Mouse (Mus musculus): ENCODE results near the gene Tmem30c. TPM values are rescaled to one million over a fixed set of nuclear protein-coding genes. Genes with fewer than 3 reads are reported as not detected.
"Not testable (repeated sequence)": the region's sequence is repeated elsewhere in the genome, so short reads cannot be mapped to it uniquely, and the experiment has no call there.

The Tmem30c gene
- polyA plus RNA-seq, 1 experiment from 2014 or later: 0.06 TPM

- Histone ChIP-seq H3K36me3 (no peaks in the 10 kb centered on the region), H3K4me2 (no peak overlapping the region), H3K9ac (no peak overlapping the region), H3K4me1 (0 out of 2 replicates have a peak, but pooled peaks cover 2% of the 10 kb centered on the region), H3K27ac (no peak overlapping the region), H3K9me3 (no peaks in the 10 kb centered on the region), H3K4me3 (replicated peaks) (no peak overlapping the region), H3K27me3 (replicated peaks) (no peaks in the 10 kb centered on the region)
- no peak for ATAC-seq (ENCODE audit: insufficient read depth, low FRiP score, low read depth)
- 87% methylated on average over 4 of the region's 4 CpGs for WGBS
These were observed 45.2 kb downstream of the Tmem30c start for GRCm38 (mm10) chr16:57247464-57247863.

GRCm38 (mm10) chr16:57246596-57246995 is 46.1 kb downstream of the Tmem30c start:
- no peak overlapping the region for H3K27ac ChIP-seq
- H3K4me3 ChIP-seq (replicated peaks): no peak overlapping the region
- ATAC-seq (ENCODE audit: insufficient read depth, low FRiP score, low read depth): no peak
- WGBS: 79% methylated on average over 3 of the region's 3 CpGs
- H3K4me1 ChIP-seq: no peaks in the 10 kb centered on the region
- no peak overlapping the region for H3K4me2 ChIP-seq
- no peak overlapping the region for H3K9ac ChIP-seq
- H3K36me3 ChIP-seq: no peaks in the 10 kb centered on the region
- H3K9me3 ChIP-seq: no peaks in the 10 kb centered on the region
- H3K27me3 ChIP-seq (replicated peaks): no peaks in the 10 kb centered on the region

- no peak overlapping the region for H3K4me3 ChIP-seq (replicated peaks)
- H3K36me3 ChIP-seq: no peaks in the 10 kb centered on the region
- no peak overlapping the region for H3K9ac ChIP-seq
- peak overlapping the region; percentile 15; the same call in 1 of the 2 replicates for H3K4me2 ChIP-seq
- 9% methylated on average over 6 of the region's 6 CpGs for WGBS
- no peak overlapping the region for H3K27ac ChIP-seq
- H3K4me1 ChIP-seq: no peaks in the 10 kb centered on the region
- H3K9me3 ChIP-seq: no peaks in the 10 kb centered on the region
- ATAC-seq (ENCODE audit: insufficient read depth, low FRiP score, low read depth): peak; percentile 60; the same call in 1 of the 2 replicates
- H3K27me3 ChIP-seq (replicated peaks): no peaks in the 10 kb centered on the region
These were observed 48.8 kb downstream of the Tmem30c start for GRCm38 (mm10) chr16:57243858-57244248.

- no peak overlapping the region for H3K27ac ChIP-seq
- no peak; the same call in 1 of the 2 replicates for ATAC-seq (ENCODE audit: insufficient read depth, low FRiP score, low read depth)
- H3K4me3 ChIP-seq (replicated peaks): no peak overlapping the region
- no peaks in the 10 kb centered on the region for H3K27me3 ChIP-seq (replicated peaks)
- no peak overlapping the region for H3K9ac ChIP-seq
- H3K36me3 ChIP-seq: no peaks in the 10 kb centered on the region
- 43% methylated on average over 10 of the region's 10 CpGs for WGBS
- no peaks in the 10 kb centered on the region for H3K4me1 ChIP-seq
- no peaks in the 10 kb centered on the region for H3K9me3 ChIP-seq
- H3K4me2 ChIP-seq: peak overlapping the region; percentile 15; the same call in 1 of the 2 replicates
These were observed 49.3 kb downstream of the Tmem30c start for GRCm38 (mm10) chr16:57243205-57243857.

- Histone ChIP-seq H3K36me3 (no peaks in the 10 kb centered on the region), H3K4me1 (no peaks in the 10 kb centered on the region), H3K9ac (no peak overlapping the region), H3K27me3 (replicated peaks) (no peaks in the 10 kb centered on the region), H3K9me3 (no peaks in the 10 kb centered on the region), H3K4me2 (no peak overlapping the region), H3K27ac (no peak overlapping the region), H3K4me3 (replicated peaks) (no peak overlapping the region)
- no peak for ATAC-seq (ENCODE audit: insufficient read depth, low FRiP score, low read depth)
- WGBS: 83% methylated on average over 5 of the region's 5 CpGs
These were observed 49.8 kb downstream of the Tmem30c start for GRCm38 (mm10) chr16:57242857-57243204.

- no peak for ATAC-seq (ENCODE audit: insufficient read depth, low FRiP score, low read depth)
- 46% methylated on average over 7 of the region's 7 CpGs for WGBS
These were observed 56.7 kb downstream of the Tmem30c start for GRCm38 (mm10) chr16:57235871-57236510.

GRCm38 (mm10) chr16:57231937-57232310 is 60.7 kb downstream of the Tmem30c start:
- H3K27ac ChIP-seq; ATAC-seq (ENCODE audit: insufficient read depth, low FRiP score, low read depth); H3K4me1 ChIP-seq; H3K36me3 ChIP-seq; H3K9ac ChIP-seq; H3K27me3 ChIP-seq (replicated peaks); H3K9me3 ChIP-seq: not testable (repeated sequence)
- Histone ChIP-seq H3K4me3 (replicated peaks) (peak overlapping the region; percentile 99; the same call in 1 of the 2 replicates), H3K4me2 (peak overlapping the region; percentile 73)
- 69% methylated on average over 5 of the region's 5 CpGs for WGBS

More at GRCm38 (mm10) chr16:57235871-57236510, 56.7 kb downstream of the Tmem30c start:
- Histone ChIP-seq H3K36me3 (no peaks in the 10 kb centered on the region), H3K4me3 (replicated peaks) (no peak overlapping the region), H3K4me1 (no peaks in the 10 kb centered on the region), H3K9ac (no peak overlapping the region), H3K4me2 (no peak overlapping the region), H3K27ac (no peak overlapping the region), H3K9me3 (no peaks in the 10 kb centered on the region), H3K27me3 (replicated peaks) (no peaks in the 10 kb centered on the region)

- Histone ChIP-seq H3K4me2 (peak within 1 kb of the TSS; percentile 73), H3K4me1 (peaks cover 10% of the 10 kb centered on the region), H3K27ac (peak within 1 kb of the TSS; percentile 82), H3K9me3 (no peaks in the 10 kb centered on the region), H3K27me3 (replicated peaks) (no peaks in the 10 kb centered on the region), H3K4me3 (replicated peaks) (peak within 1 kb of the TSS; percentile 99), H3K9ac (peak within 1 kb of the TSS; percentile 82), H3K36me3 (no peaks in the 10 kb centered on the region)
- peak; percentile 99 for ATAC-seq (ENCODE audit: insufficient read depth, low FRiP score, low read depth)
- WGBS: under 1% methylated on average over 40 of the region's 42 CpGs
These were observed 61.4 kb downstream of the Tmem30c start, which contains the start of gene Tbc1d23 for GRCm38 (mm10) chr16:57231089-57231936. Gene Tbc1d23 (minus strand): TSS chr16:57231504.

GRCm38 (mm10) chr16:57226444-57226843 is 66.2 kb downstream of the Tmem30c start:
- Histone ChIP-seq H3K27ac (no peak overlapping the region), H3K4me3 (replicated peaks) (no peak overlapping the region), H3K4me1 (peaks cover 10% of the 10 kb centered on the region), H3K27me3 (replicated peaks) (no peaks in the 10 kb centered on the region), H3K4me2 (no peak overlapping the region), H3K9me3 (no peaks in the 10 kb centered on the region), H3K36me3 (no peaks in the 10 kb centered on the region), H3K9ac (no peak overlapping the region)
- no peak for ATAC-seq (ENCODE audit: insufficient read depth, low FRiP score, low read depth)
- WGBS: 64% methylated on average over 5 of the region's 5 CpGs

- no peak for ATAC-seq (ENCODE audit: insufficient read depth, low FRiP score, low read depth)
- H3K4me2 ChIP-seq: no peak overlapping the region
- H3K27ac ChIP-seq: no peak overlapping the region
- WGBS: 94% methylated on average over 6 of the region's 6 CpGs
- no peak overlapping the region for H3K4me3 ChIP-seq (replicated peaks)
- H3K9ac ChIP-seq: no peak overlapping the region
- H3K4me1 ChIP-seq: no peaks in the 10 kb centered on the region
- H3K9me3 ChIP-seq: no peaks in the 10 kb centered on the region
- no peaks in the 10 kb centered on the region for H3K27me3 ChIP-seq (replicated peaks)
- H3K36me3 ChIP-seq: peaks cover 3% of the 10 kb centered on the region; the same call in 1 of the 2 replicates
These were observed 72.3 kb downstream of the Tmem30c start for GRCm38 (mm10) chr16:57220361-57220760.

Data from stomach, embryonic 15.5 days (tissue).